Mouse (Mus musculus) G1E (cell line): ENCODE data around the gene Tescl.

ENCODE experiments used
- CTCF ChIP-seq: IDR thresholded peaks from 2 replicates; pipeline ENCODE4 v1.5.1; 2012; ENCODE audit warnings: low read depth, low read length, inconsistent platforms, mixed read lengths
- GATA1 ChIP-seq: IDR thresholded peaks from 2 replicates; pipeline ENCODE4 v1.6.1; 2012; ENCODE audit warnings: borderline replicate concordance, low read length, inconsistent platforms, mixed read lengths
- GATA2 ChIP-seq: IDR thresholded peaks from 2 replicates; pipeline ENCODE4 v1.6.1; 2012; ENCODE audit warnings: low read depth, low read length, inconsistent platforms, borderline replicate concordance
- TAL1 ChIP-seq: conservative IDR thresholded peaks from 2 replicates; pipeline ENCODE4 v1.6.1; 2012; ENCODE audit warnings: low read depth, low read length, inconsistent platforms, mixed read lengths

DNA sequence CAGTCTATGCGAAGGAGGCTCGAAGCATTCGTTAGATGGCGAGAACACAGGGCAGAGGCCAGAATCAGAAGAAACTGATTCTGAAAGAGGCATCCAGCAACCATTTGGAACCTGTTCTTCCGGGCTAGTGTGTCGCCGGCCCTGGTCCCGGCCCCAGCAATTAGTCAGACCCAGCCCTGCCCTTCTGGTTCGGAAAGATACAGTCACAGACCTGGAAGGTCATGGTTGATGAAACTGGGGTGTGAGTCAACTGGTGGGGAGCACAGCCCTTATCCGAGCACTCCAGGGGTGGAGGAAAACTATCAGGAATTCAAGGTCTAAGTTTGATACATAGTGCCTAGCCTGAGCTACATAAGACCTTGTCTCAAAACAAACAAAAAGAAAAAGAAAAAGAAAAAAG, 22.3 kb upstream of the Tescl start:
- TF ChIP-seq TAL1 (no peak), GATA1 (no peak), CTCF (no peak), GATA2 (no peak)
